Mouse (Mus musculus): ENCODE measurements around the gene Atp5g3. TPM values are rescaled to one million over a fixed set of nuclear protein-coding genes. Genes with fewer than 3 reads are reported as not detected.
"Not testable (repeated sequence)": the region's sequence is repeated elsewhere in the genome, so short reads cannot be mapped to it uniquely, and the experiment has no call there.

The Atp5g3 gene
- polyA plus RNA-seq, 1 experiment: 1,861 TPM

GRCm38 (mm10) chr2:73919642-73920041 is 8.5 kb upstream of the Atp5g3 start:
- H3K36me3 ChIP-seq (ENCODE audit: control insufficient read depth, insufficient read depth): no peaks in the 10 kb centered on the region
- peaks cover 22% of the 10 kb centered on the region for H3K27me3 ChIP-seq (ENCODE audit: control insufficient read depth, insufficient read depth, insufficient read length)
- no peaks in the 10 kb centered on the region for H3K79me2 ChIP-seq (ENCODE audit: control insufficient read depth, insufficient read depth)
- H3K4me2 ChIP-seq (ENCODE audit: low read depth): peak overlapping the region; percentile 4
- no peak overlapping the region for H3K4me3 ChIP-seq
- H3ac ChIP-seq (ENCODE audit: control insufficient read depth, insufficient read length): no peak overlapping the region
- TF ChIP-seq TCF12 (IDR thresholded peaks at IDR 0.05; ENCODE audit: insufficient read depth, poor library complexity, severe bottlenecking) (no peak), SRF (IDR thresholded peaks at IDR 0.05; ENCODE audit: control insufficient read depth, insufficient read length, low read depth) (no peak), MYOG (IDR thresholded peaks at IDR 0.05; ENCODE audit: control insufficient read depth in 1 of 3, insufficient read depth in 1 of 3, insufficient read length in 2 of 3, low read depth in 2 of 3) (no peak), USF1 (IDR thresholded peaks at IDR 0.05; ENCODE audit: low read depth) (no peak), CEBPB (IDR thresholded peaks at IDR 0.05; ENCODE audit: insufficient read depth, poor library complexity, severe bottlenecking) (no peak), MYOD1 (IDR thresholded peaks at IDR 0.05; ENCODE audit: control insufficient read depth in 1 of 3, insufficient read length in 2 of 3, low read depth in 2 of 3) (no peak), REST (IDR thresholded peaks at IDR 0.05; ENCODE audit: insufficient read depth, insufficient read length) (no peak), POLR2AphosphoS2 (IDR thresholded peaks at IDR 0.05; ENCODE audit: insufficient read length, low read depth) (no peak), POLR2A (IDR thresholded peaks at IDR 0.05; ENCODE audit: insufficient read length, low read depth) (no peak), E2F4 (IDR thresholded peaks at IDR 0.05; ENCODE audit: insufficient read depth) (no peak), TCF3 (IDR thresholded peaks at IDR 0.05; ENCODE audit: insufficient read length, low read depth) (no peak), MAX (IDR thresholded peaks at IDR 0.05; ENCODE audit: low read depth) (no peak)

DNA sequence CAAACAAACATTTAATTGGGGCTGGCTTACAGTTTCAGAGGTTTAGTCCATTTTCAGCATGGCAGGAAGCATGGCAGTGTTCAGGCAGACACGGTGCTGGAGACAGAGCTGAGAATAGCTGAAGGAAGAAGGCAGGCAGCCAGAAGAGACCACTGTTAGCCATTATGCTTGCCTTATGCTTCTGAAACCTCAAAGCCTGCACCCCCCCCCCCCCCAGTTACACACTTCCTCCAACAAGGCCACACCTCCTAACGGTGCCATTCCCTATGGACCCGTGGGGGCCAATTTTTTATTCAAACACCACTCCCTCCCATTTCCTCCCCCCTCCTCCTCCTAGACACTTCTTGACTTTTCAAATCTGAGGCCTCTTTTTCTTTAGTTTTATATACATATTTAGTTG is 1.1 kb upstream of the Atp5g3 start:
- Histone ChIP-seq H3ac (ENCODE audit: control insufficient read depth, insufficient read length) (no peak overlapping the region), H3K4me3 (peak overlapping the region; percentile 93), H3K4me2 (ENCODE audit: low read depth) (peak overlapping the region; percentile 65), H3K79me2 (ENCODE audit: control insufficient read depth, insufficient read depth) (peaks cover 36% of the 10 kb centered on the region), H3K27me3 (ENCODE audit: control insufficient read depth, insufficient read depth, insufficient read length) (no peaks in the 10 kb centered on the region), H3K36me3 (ENCODE audit: control insufficient read depth, insufficient read depth) (peaks cover 25% of the 10 kb centered on the region)
- no peak for TF ChIP-seq POLR2A (IDR thresholded peaks at IDR 0.05; ENCODE audit: insufficient read length, low read depth)
- no peak for TF ChIP-seq MAX (IDR thresholded peaks at IDR 0.05; ENCODE audit: low read depth)
- no peak for TF ChIP-seq MYOG (IDR thresholded peaks at IDR 0.05; ENCODE audit: control insufficient read depth in 1 of 3, insufficient read depth in 1 of 3, insufficient read length in 2 of 3, low read depth in 2 of 3)
- no peak for TF ChIP-seq MYOD1 (IDR thresholded peaks at IDR 0.05; ENCODE audit: control insufficient read depth in 1 of 3, insufficient read length in 2 of 3, low read depth in 2 of 3)
- no peak for TF ChIP-seq POLR2AphosphoS2 (IDR thresholded peaks at IDR 0.05; ENCODE audit: insufficient read length, low read depth)
- no peak for TF ChIP-seq TCF12 (IDR thresholded peaks at IDR 0.05; ENCODE audit: insufficient read depth, poor library complexity, severe bottlenecking)
- TF ChIP-seq REST (IDR thresholded peaks at IDR 0.05; ENCODE audit: insufficient read depth, insufficient read length): no peak
- no peak for TF ChIP-seq SRF (IDR thresholded peaks at IDR 0.05; ENCODE audit: control insufficient read depth, insufficient read length, low read depth)
- no peak for TF ChIP-seq USF1 (IDR thresholded peaks at IDR 0.05; ENCODE audit: low read depth)
- no peak for TF ChIP-seq E2F4 (IDR thresholded peaks at IDR 0.05; ENCODE audit: insufficient read depth)
- no peak for TF ChIP-seq TCF3 (IDR thresholded peaks at IDR 0.05; ENCODE audit: insufficient read length, low read depth)
- TF ChIP-seq CEBPB (IDR thresholded peaks at IDR 0.05; ENCODE audit: insufficient read depth, poor library complexity, severe bottlenecking): no peak

DNA sequence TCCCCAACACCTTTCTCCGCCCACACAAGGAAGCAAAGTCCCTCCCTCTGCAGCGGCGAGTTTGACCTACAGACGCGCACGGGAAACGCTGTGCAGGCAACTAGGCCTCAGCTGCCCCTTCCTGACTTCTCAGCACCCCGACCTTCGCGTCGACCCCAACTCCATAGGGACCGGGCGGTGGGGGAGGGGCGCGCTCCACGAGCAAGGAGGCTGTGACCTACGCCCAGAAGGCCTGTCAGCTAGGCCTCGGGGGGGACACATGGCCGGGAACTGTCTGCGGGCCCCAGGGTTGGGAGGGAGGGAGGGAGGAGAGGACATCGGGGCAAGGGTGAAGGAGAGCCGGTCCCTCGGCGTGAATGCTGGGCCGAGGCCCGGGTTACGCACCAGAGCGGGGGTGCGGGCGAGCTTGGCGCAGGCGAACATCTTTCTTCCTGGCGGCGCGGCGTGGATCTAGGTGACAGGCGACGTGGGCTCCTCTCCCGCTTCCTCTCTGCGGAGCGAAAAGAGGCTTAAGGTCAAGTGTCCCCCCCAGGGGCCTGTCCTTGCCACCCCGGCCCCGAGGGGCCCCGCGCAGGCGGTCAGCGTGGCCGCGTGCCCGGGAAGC is 453 bp downstream of the Atp5g3 start:
- TF ChIP-seq POLR2A (IDR thresholded peaks at IDR 0.05; ENCODE audit: insufficient read length, low read depth): peak; percentile 61
- TF ChIP-seq POLR2AphosphoS2 (IDR thresholded peaks at IDR 0.05; ENCODE audit: insufficient read length, low read depth): peak; percentile 68
- TF ChIP-seq MYOD1 (IDR thresholded peaks at IDR 0.05; ENCODE audit: control insufficient read depth in 1 of 3, insufficient read length in 2 of 3, low read depth in 2 of 3): no peak
- H3K79me2 ChIP-seq (ENCODE audit: control insufficient read depth, insufficient read depth): peaks cover 36% of the 10 kb centered on the region
- peaks cover 34% of the 10 kb centered on the region for H3K36me3 ChIP-seq (ENCODE audit: control insufficient read depth, insufficient read depth)

DNA sequence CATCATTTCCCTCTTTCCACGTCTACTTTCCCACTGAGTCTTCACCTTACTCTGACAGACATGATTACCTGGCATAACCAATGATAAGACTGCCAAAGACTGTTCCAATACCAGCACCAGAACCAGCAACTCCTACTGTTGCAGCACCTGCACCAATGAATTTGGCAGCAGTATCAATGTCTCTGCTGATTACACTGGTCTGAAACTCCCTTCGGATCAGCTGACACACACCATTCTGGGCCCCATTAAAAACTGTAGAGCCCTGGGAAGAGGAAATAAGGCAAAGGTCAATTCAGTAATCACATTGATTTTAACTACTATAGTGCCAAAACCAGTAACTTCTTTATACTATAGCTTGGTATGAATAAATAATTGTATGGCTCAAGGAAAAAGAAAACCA is 2.0 kb downstream of the Atp5g3 start:
- Histone ChIP-seq H3K4me2 (ENCODE audit: low read depth) (peak overlapping the region; percentile 82), H3K4me3 (no peak overlapping the region), H3ac (ENCODE audit: control insufficient read depth, insufficient read length) (no peak overlapping the region), H3K27me3 (ENCODE audit: control insufficient read depth, insufficient read depth, insufficient read length) (no peaks in the 10 kb centered on the region), H3K79me2 (ENCODE audit: control insufficient read depth, insufficient read depth) (peaks cover 36% of the 10 kb centered on the region), H3K36me3 (ENCODE audit: control insufficient read depth, insufficient read depth) (peaks cover 34% of the 10 kb centered on the region)
- TF ChIP-seq TCF3 (IDR thresholded peaks at IDR 0.05; ENCODE audit: insufficient read length, low read depth) (no peak), POLR2A (IDR thresholded peaks at IDR 0.05; ENCODE audit: insufficient read length, low read depth) (no peak), MYOG (IDR thresholded peaks at IDR 0.05; ENCODE audit: control insufficient read depth in 1 of 3, insufficient read depth in 1 of 3, insufficient read length in 2 of 3, low read depth in 2 of 3) (no peak), MAX (IDR thresholded peaks at IDR 0.05; ENCODE audit: low read depth) (no peak)

More for the DNA sequence above, 453 bp downstream of the Atp5g3 start:
- H3K27me3 ChIP-seq (ENCODE audit: control insufficient read depth, insufficient read depth, insufficient read length): no peaks in the 10 kb centered on the region
- H3K4me2 ChIP-seq (ENCODE audit: low read depth): peak overlapping the region; percentile 82
- peak overlapping the region; percentile 70 for H3ac ChIP-seq (ENCODE audit: control insufficient read depth, insufficient read length)
- peak overlapping the region; percentile 93 for H3K4me3 ChIP-seq

DNA sequence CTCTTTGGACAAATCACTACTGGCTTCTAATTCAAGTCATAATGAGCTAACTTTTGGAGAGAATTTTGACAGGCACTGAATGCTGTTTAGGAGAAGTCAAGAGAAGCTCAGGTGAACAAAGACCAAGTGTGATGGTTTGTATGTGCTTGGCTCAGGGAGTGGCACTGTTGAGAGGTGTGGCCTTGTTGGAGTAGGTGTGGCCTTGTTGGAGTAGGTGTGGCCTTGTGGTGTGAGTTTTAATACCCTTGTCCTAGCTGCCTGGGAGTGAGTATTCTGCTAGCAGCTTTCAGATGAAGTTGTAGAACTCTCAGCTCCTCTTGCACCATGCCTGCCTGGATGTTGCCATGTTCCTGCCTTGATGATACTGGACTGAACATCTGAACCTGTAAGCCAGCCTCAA is 6.4 kb downstream of the Atp5g3 start:
- H3ac ChIP-seq (ENCODE audit: control insufficient read depth, insufficient read length); H3K27me3 ChIP-seq (ENCODE audit: control insufficient read depth, insufficient read depth, insufficient read length); H3K4me3 ChIP-seq; H3K4me2 ChIP-seq (ENCODE audit: low read depth): not testable (repeated sequence)
- H3K79me2 ChIP-seq (ENCODE audit: control insufficient read depth, insufficient read depth): peaks cover 16% of the 10 kb centered on the region
- TF ChIP-seq POLR2AphosphoS2 (IDR thresholded peaks at IDR 0.05; ENCODE audit: insufficient read length, low read depth): peak; percentile 38
- peaks cover 32% of the 10 kb centered on the region for H3K36me3 ChIP-seq (ENCODE audit: control insufficient read depth, insufficient read depth)
